Mouse (Mus musculus) hindbrain, embryonic 12.5 days (tissue): ENCODE measurements around the gene Cx3cr1. TPM values are rescaled to one million over a fixed set of nuclear protein-coding genes. Genes with fewer than 3 reads are reported as not detected.
A peak's percentile ranks its signal among the peaks of the same experiment; 100 is the strongest.

Experiments
- ATAC-seq: fragments of 200-750 bp; cut with Nextera tagmentation; 2 replicates; pipeline ENCODE4 v1.8.0; 2017; ENCODE audit warnings: moderate TSS enrichment; ENCODE audit not compliant: low FRiP score
- H3K27ac ChIP-seq: fragments of 300-500 bp; sonication (generic); 2 replicates; pipeline ENCODE4 v1.5.1; 2016; ENCODE audit warnings: mild to moderate bottlenecking
- H3K27me3 ChIP-seq: fragments of 300-500 bp; sonication (generic); 2 replicates; pipeline ENCODE4 v1.6.1; 2016; ENCODE audit warnings: mild to moderate bottlenecking
- H3K36me3 ChIP-seq: fragments of 300-500 bp; sonication (generic); 2 replicates; pipeline ENCODE4 v1.6.1; 2016; ENCODE audit warnings: mild to moderate bottlenecking
- H3K4me1 ChIP-seq: fragments of 300-500 bp; sonication (generic); 2 replicates; pipeline ENCODE4 v1.6.1; 2016
- H3K4me2 ChIP-seq: fragments of 300-500 bp; sonication (generic); replicated peaks from 2 replicates; pipeline ENCODE4 v1.6.1; 2016; ENCODE audit warnings: mild to moderate bottlenecking
- H3K4me3 ChIP-seq: fragments of 300-500 bp; sonication (generic); 2 replicates; pipeline ENCODE4 v1.5.1; 2016; ENCODE audit warnings: mild to moderate bottlenecking
- H3K9ac ChIP-seq: fragments of 300-500 bp; sonication (generic); 2 replicates; pipeline ENCODE4 v1.6.1; 2016; ENCODE audit warnings: mild to moderate bottlenecking, moderate library complexity
- H3K9me3 ChIP-seq: fragments of 300-500 bp; sonication (generic); replicated peaks from 2 replicates; pipeline ENCODE4 v1.6.1; 2016; ENCODE audit warnings: mild to moderate bottlenecking
- WGBS: fragments of 180-500 bp; shearing (Covaris S2); methylation state at CpG from one replicate; pipeline ENCODE4 v1.1.7; 2016; 5-methylcytosine and 5-hydroxymethylcytosine counted together
- polyA plus RNA-seq: library from polyadenylated mRNA; unstranded; fragments of >200 nt; fragmentation: Nextera tagmentation; extraction: Ambion mirVana; gene quantifications from 2 replicates; pipeline ENCODE4 v1.2.1, GENCODE M21; 2016

Gene Cx3cr1
- polyA plus RNA-seq, 1 experiment from 2014 or later = 7.5 TPM

- H3K4me3 ChIP-seq = no peak overlapping the region
Measured at GRCm38 (mm10) chr9:119908708-119909107, 161.0 kb downstream of the Cx3cr1 start.

GRCm38 (mm10) chr9:119902410-119903151, 167.1 kb downstream of the Cx3cr1 start:
- WGBS = 95% methylated on average over 11 of the region's 12 CpGs
- H3K27me3 ChIP-seq = no peaks in the 10 kb centered on the region
- no peaks in the 10 kb centered on the region for H3K4me1 ChIP-seq
- no peaks in the 10 kb centered on the region for H3K9me3 ChIP-seq
- H3K9ac ChIP-seq = no peak overlapping the region
- H3K36me3 ChIP-seq = peaks cover 47% of the 10 kb centered on the region
- no peak for ATAC-seq
- H3K27ac ChIP-seq = no peak overlapping the region
- H3K4me3 ChIP-seq = no peak overlapping the region
- no peak overlapping the region for H3K4me2 ChIP-seq

More at GRCm38 (mm10) chr9:119908708-119909107, 161.0 kb downstream of the Cx3cr1 start:
- Histone ChIP-seq H3K9me3 (no peaks in the 10 kb centered on the region), H3K4me2 (no peak overlapping the region), H3K27me3 (no peaks in the 10 kb centered on the region), H3K27ac (no peak overlapping the region), H3K9ac (no peak overlapping the region), H3K36me3 (peaks cover 90% of the 10 kb centered on the region), H3K4me1 (no peaks in the 10 kb centered on the region)
- no peak for ATAC-seq
- 97% methylated on average over 3 of the region's 3 CpGs for WGBS

GRCm38 (mm10) chr9:119899446-119899845, 170.2 kb downstream of the Cx3cr1 start:
- no peaks in the 10 kb centered on the region for H3K9me3 ChIP-seq
- no peak overlapping the region for H3K9ac ChIP-seq
- H3K27me3 ChIP-seq = no peaks in the 10 kb centered on the region
- H3K36me3 ChIP-seq = peaks cover 19% of the 10 kb centered on the region
- 100% methylated on average over 2 of the region's 2 CpGs for WGBS
- H3K27ac ChIP-seq = no peak overlapping the region
- no peak overlapping the region for H3K4me3 ChIP-seq
- peaks cover 13% of the 10 kb centered on the region for H3K4me1 ChIP-seq
- no peak for ATAC-seq
- H3K4me2 ChIP-seq = no peak overlapping the region

GRCm38 (mm10) chr9:119895040-119895721, 174.5 kb downstream of the Cx3cr1 start:
- Histone ChIP-seq H3K27me3 (peaks cover 4% of the 10 kb centered on the region), H3K27ac (peak overlapping the region; percentile 85)
- 2% methylated on average over 58 of the region's 71 CpGs for WGBS

GRCm38 (mm10) chr9:119894339-119895009, 175.2 kb downstream of the Cx3cr1 start, which contains the start of gene Wdr48:
Wdr48 (plus strand) TSS chr9:119894878.
- H3K27ac ChIP-seq = peak within 1 kb of the TSS; percentile 85
- H3K36me3 ChIP-seq = no peaks in the 10 kb centered on the region
- ATAC-seq = peak; percentile 97
- H3K4me2 ChIP-seq = peak within 1 kb of the TSS; percentile 87
- no peaks in the 10 kb centered on the region for H3K9me3 ChIP-seq
- H3K4me1 ChIP-seq = peaks cover 13% of the 10 kb centered on the region
- peak within 1 kb of the TSS; percentile 100 for H3K4me3 ChIP-seq
- H3K9ac ChIP-seq = peak within 1 kb of the TSS; percentile 93
- 4% methylated on average over 34 of the region's 34 CpGs for WGBS
- H3K27me3 ChIP-seq = peaks cover 4% of the 10 kb centered on the region

More at GRCm38 (mm10) chr9:119895040-119895721, 174.5 kb downstream of the Cx3cr1 start:
- peak overlapping the region; percentile 100 for H3K4me3 ChIP-seq
- peaks cover 13% of the 10 kb centered on the region for H3K4me1 ChIP-seq
- peak overlapping the region; percentile 87 for H3K4me2 ChIP-seq
- H3K36me3 ChIP-seq = no peaks in the 10 kb centered on the region
- H3K9ac ChIP-seq = peak overlapping the region; percentile 93
- ATAC-seq = peak; percentile 71
- H3K9me3 ChIP-seq = no peaks in the 10 kb centered on the region

GRCm38 (mm10) chr9:119893881-119894280, 175.8 kb downstream of the Cx3cr1 start:
- peak overlapping the region; percentile 85; the same call in 1 of the 2 replicates for H3K27ac ChIP-seq
- peak overlapping the region; percentile 87; the same call in 1 of the 2 replicates for H3K4me2 ChIP-seq
- no peak overlapping the region for H3K9ac ChIP-seq
- no peaks in the 10 kb centered on the region for H3K9me3 ChIP-seq
- H3K27me3 ChIP-seq = peaks cover 4% of the 10 kb centered on the region
- 90% methylated on average over 5 of the region's 5 CpGs for WGBS
- no peak overlapping the region for H3K4me3 ChIP-seq
- H3K4me1 ChIP-seq = peaks cover 19% of the 10 kb centered on the region
- no peaks in the 10 kb centered on the region for H3K36me3 ChIP-seq
- ATAC-seq = no peak

GRCm38 (mm10) chr9:119890692-119891091, 179.0 kb downstream of the Cx3cr1 start:
- H3K4me3 ChIP-seq = no peak overlapping the region
- H3K4me1 ChIP-seq = peaks cover 17% of the 10 kb centered on the region
- H3K4me2 ChIP-seq = no peak overlapping the region
- no peak for ATAC-seq
- H3K9ac ChIP-seq = no peak overlapping the region
- H3K9me3 ChIP-seq = no peaks in the 10 kb centered on the region
- H3K27ac ChIP-seq = no peak overlapping the region
- 48% methylated on average over 2 of the region's 2 CpGs for WGBS
- peaks cover 16% of the 10 kb centered on the region for H3K27me3 ChIP-seq
- no peaks in the 10 kb centered on the region for H3K36me3 ChIP-seq

- Histone ChIP-seq H3K9ac (no peak overlapping the region), H3K27me3 (peaks cover 20% of the 10 kb centered on the region), H3K4me1 (peaks cover 12% of the 10 kb centered on the region), H3K4me2 (no peak overlapping the region), H3K9me3 (no peaks in the 10 kb centered on the region), H3K27ac (no peak overlapping the region), H3K36me3 (no peaks in the 10 kb centered on the region), H3K4me3 (no peak overlapping the region)
- ATAC-seq = no peak
- WGBS = 79% methylated on average over 9 of the region's 9 CpGs
Measured at GRCm38 (mm10) chr9:119889446-119889845, 180.2 kb downstream of the Cx3cr1 start.

GRCm38 (mm10) chr9:119888843-119889246, 180.8 kb downstream of the Cx3cr1 start:
- no peak overlapping the region for H3K27ac ChIP-seq
- peaks cover 20% of the 10 kb centered on the region for H3K27me3 ChIP-seq
- H3K36me3 ChIP-seq = no peaks in the 10 kb centered on the region
- H3K4me1 ChIP-seq = peaks cover 12% of the 10 kb centered on the region
- no peaks in the 10 kb centered on the region for H3K9me3 ChIP-seq
- H3K4me2 ChIP-seq = no peak overlapping the region
- no peak overlapping the region for H3K9ac ChIP-seq
- no peak overlapping the region for H3K4me3 ChIP-seq
- 20% methylated on average over 2 of the region's 2 CpGs for WGBS
- ATAC-seq = peak; percentile 67

GRCm38 (mm10) chr9:119887144-119887901, 182.4 kb downstream of the Cx3cr1 start:
- no peaks in the 10 kb centered on the region for H3K36me3 ChIP-seq
- no peak overlapping the region for H3K27ac ChIP-seq
- H3K9ac ChIP-seq = no peak overlapping the region
- peaks cover 12% of the 10 kb centered on the region for H3K4me1 ChIP-seq
- no peak overlapping the region for H3K4me2 ChIP-seq
- no peak for ATAC-seq
- H3K9me3 ChIP-seq = no peaks in the 10 kb centered on the region
- WGBS = 70% methylated on average over 4 of the region's 4 CpGs
- peaks cover 19% of the 10 kb centered on the region for H3K27me3 ChIP-seq
- no peak overlapping the region for H3K4me3 ChIP-seq

GRCm38 (mm10) chr9:119854170-119854569, 215.5 kb downstream of the Cx3cr1 start:
- Histone ChIP-seq H3K27me3 (no peaks in the 10 kb centered on the region), H3K4me3 (no peak overlapping the region), H3K36me3 (no peaks in the 10 kb centered on the region), H3K9me3 (peaks cover 12% of the 10 kb centered on the region; the same call in 1 of the 2 replicates), H3K9ac (no peak overlapping the region), H3K4me1 (peaks cover 9% of the 10 kb centered on the region), H3K27ac (no peak overlapping the region), H3K4me2 (no peak overlapping the region)
- 66% methylated on average over 8 of the region's 8 CpGs for WGBS
- ATAC-seq = no peak
